Mouse (Mus musculus): ENCODE results near the gene Ciart.
"Not testable (repeated sequence)": the region's sequence is repeated elsewhere in the genome, so short reads cannot be mapped to it uniquely, and the experiment has no call there.

The Ciart gene

DNA sequence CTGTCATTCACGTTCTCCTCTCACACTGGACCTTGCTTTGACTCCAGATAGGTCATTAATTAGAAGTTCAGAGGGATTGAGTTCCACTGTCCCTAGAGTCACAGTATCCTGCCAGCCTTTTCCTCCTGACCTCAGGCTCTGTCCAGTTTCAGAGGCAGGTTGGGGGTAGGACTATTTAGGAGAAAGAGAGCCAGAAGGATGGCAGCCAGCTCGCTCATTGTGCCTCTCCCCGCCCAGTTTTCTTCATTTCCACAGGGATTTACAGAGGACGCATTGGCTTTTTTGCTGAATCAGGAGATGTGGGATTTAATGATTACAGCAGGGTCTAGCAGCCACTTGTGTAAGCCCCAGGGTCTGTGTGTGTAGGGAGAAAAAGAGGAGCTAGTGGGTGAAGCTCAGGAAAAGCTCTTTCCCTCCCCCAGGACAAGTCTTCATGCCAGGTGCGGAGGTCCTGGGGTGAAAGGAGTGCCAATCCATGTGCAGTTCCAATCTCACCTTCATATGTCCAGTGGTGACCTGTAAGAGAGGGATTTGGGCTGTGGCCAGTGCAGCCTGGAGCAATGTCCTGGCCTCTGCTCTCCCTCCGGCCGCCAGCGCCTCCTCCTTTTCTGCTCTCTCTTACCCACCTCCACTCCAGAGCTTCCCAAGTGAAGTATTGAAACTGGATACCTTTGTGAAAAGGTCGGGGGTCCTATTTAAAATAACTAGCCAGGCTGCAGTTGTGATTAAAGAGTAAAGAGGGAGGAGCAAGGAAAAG lies 19.7 kb upstream of the Ciart start:
- in situ Hi-C loops (cut with MboI, MseI): no loop called here

DNA sequence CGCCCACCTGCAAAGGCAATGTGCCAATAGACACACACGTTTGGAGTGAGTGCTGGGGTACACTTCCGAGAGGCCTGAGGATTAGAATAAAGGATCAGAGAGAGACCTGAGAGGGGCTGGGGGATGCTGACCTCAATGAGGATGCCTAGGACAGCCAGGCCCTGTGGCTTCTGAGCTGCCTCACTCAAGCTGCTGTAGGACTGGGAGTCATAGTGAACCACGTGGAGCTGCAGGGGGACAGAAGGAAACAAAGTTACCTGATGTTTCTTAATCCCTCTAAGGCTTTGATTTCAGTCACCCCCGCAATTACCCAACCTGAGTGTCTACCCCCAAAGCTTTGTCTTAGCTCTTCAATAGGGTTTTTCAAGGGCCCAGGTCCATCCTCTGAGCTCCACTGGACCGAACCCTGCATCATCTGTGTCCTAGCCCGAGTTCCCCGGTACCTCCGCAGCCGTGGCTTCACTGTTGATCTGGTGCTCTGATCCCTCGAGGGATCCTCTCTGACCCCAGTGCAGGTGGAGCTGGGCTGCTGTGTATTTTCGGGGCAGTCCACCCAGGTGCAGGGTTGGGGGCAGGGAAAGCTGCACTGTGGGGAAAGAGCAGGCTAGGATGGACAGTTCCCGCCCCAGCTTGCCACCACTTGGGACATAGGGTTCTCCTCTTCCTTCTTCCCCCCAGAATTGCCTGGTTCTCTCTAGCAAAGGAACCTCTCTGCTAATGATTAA lies 17.9 kb upstream of the Ciart start:
- in situ Hi-C loops (cut with MboI, MseI): no loop called here

DNA sequence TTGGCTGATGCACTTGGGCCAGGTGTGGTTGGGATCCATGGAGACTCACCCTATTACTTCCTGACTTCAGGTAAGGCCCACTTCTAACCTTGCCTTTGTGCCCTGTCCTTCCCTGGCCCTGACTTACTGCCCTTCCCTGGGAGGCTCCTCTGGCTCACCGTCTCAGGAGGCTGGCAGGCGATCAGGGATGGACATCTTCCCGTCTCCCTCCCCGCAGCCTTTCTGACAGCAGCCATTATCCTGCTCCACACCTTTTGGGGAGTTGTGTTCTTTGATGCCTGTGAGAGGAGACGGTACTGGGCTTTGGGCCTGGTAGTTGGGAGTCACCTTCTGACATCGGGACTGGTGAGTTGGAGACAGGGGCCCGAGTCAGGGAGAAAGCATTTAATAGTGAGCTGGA lies 13.4 kb upstream of the Ciart start:
- in situ Hi-C loops (cut with MboI, MseI): not testable (repeated sequence)

DNA sequence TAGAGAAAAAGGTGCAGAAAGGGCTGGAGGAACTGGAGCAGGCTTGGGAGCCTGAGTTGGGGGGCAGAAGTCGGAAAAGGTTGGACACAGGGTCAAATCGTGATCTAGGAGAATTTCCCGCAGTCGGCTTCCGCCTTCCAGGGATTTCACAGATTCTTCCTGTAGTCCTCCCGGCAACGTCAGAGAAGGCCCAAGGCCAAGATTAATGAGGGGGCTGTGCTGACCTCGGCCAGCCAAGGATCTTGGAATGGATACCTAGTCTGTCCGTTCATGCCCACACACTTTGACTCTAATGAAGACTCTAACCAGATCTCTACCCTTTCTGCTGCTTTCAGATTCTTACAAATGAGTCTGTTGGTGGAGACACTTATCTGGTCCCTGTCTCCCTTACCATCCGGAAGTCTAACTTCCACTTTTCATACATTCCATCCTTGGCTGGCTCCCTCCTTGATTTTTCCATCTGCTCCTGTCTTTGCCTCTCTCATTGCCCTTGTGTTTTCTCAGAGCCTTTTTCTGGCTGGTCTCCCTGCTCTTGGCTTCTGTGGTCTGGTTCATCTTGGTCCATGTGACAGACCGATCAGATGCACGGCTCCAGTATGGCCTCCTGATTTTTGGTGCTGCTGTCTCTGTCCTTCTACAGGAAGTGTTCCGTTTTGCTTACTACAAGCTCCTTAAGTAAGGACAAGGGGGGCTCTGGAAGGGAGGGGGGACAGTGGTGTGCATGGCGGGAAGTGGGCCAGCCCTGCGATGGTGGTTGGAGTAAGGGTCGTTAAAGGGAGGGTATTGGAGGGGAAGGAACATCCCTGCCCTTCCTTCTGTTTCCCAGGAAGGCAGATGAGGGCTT lies 12.5 kb upstream of the Ciart start:
- in situ Hi-C loops (cut with MboI, MseI): no loop called here

DNA sequence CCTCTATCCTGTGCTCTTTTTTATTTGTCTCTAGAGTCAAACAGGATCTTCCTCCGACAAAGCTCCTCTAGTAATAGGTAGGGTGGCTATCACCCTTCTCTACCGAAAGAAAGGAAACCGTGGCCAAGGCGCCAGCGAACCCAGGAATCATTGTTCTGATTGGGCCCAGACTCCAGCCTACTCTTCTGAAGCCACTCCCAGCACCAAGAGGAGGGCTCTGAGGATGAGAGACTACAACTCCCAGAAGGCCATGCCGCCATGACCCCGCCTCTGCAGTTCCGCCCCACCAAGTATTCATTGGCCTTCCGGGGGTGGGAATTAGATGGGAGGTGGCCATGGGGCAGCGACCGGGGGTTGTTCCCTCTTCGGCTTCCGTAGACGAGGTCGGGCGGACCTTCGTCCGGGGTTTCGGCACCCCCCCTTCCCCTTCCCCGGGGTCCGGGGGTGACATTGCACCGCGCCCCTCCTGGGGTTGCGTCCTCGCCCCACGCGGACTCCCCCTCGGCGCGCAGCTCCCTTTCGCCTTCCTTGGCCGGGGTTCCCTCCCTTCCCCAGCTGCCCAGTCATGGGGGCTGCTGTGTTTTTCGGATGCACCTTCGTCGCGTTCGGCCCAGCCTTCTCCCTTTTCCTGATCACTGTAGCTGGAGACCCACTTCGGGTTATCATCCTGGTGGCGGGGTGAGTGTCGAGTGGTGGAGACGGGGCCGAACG lies 11.7 kb upstream of the Ciart start, which contains the start of gene Aph1a:
Gene Aph1a (plus strand): TSS at position 364 of the 711 bp plus-strand sequence.
- in situ Hi-C loops (cut with MboI, MseI): not testable (repeated sequence)

DNA sequence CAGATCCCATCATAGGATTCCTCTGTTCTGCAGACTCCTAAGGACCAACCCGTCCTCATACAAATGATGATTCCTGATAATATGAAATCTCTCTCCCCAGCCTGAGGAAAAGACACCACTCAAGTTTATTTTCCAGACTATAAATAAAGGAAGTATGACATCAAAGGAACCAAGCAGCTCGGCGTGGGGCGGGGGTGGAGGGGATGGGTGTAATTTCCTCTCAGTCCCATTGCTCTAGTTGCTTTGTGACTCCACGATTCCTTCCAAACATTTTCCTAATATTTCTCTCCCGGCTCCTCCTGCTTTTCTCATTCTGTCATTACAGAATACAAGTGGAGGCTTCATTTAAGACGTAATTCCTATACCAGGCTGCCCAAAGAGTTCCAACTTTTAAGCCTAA lies 11.1 kb upstream of the Ciart start:
- in situ Hi-C loops (cut with MboI, MseI): no loop called here

DNA sequence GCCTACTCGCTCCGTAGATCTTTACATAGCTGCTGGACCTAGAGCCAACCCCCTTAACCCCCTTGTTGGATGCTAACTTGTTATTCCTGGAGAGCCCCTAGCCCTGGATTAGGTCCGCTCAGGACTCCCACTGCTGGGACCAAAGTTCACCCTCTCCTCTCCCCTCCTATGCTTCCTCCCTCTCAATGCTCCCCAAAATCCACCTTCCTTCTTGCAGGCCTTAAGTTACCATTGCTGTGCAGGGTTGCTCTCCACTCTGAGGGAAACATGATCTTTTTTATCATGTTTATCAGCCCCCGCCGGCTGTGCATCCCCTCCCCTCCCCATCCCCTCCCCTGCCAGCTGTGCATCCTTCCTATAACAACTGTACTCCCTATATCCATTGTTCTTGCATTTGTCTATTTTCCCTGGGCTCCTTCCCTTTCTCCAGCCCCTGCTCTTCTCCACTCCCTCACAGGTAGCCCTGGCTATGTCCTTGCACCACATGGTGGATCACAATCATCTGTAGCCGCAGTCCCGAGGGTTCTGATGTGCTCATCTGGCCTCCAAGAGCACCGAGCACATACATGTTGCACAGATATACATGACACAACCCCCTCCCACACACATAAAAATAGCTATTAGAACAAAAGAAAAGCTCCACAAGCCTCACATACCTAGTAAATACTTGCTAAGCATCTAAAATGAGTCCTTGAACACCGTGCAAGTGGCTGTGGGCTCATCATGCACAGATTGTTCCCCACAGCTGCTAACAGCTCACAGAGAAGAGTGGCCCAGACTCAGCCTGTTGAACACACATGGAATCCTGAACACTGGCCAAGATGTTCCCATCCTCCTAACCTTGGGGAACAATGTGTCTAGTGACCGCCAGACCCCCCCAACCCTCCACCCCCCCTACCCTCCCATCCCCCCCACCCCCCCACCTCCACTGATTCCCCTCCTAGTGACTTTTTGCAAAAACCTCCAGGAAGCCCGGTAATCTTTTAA lies 10.3 kb upstream of the Ciart start:
- in situ Hi-C loops (cut with MboI, MseI): no loop called here

DNA sequence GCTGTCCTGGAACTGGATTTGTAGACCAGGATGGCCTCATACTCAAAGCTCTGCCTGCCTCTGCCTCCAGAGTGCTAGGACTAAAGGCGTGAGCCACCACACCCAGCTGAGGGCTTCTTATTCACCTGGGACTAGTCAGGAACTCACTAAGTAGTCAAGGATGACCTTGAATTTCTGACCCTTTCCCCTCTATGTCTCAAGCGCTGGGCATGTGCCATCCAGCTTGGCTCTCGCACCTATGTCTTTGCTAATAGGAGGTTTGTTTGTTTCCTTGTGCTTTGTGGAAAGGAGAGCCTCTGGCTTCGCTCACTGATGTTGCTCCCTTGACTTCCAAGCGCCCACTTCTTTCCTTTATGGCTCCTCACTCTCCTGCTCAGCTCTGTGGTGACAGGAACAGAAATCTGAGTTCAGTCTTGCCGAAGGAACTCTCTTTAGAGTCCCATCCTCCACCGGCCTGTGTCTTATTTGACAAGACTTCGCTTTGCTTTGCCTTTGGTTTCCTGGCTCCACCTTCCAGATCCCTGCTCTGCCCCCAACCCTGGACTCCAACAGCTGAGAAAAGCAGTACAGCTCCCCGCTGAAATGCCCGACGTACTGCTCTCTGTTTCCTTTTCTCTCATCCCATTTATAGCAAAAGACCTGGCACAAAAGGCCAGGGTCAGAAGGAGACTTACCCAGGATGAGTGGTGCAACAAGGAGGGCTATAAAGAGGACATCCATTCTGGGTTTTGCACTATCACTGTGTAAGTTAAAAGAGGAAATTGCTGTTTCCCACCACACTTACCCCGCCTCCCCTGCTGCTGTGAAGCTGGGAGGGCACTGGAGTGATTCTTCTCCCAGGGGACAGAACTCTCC lies 9.4 kb upstream of the Ciart start, which contains the start of gene BC028528:
Gene BC028528 (minus strand): TSS at position 795 of the 855 bp plus-strand sequence.
- in situ Hi-C loops (cut with MboI, MseI): no loop called here

DNA sequence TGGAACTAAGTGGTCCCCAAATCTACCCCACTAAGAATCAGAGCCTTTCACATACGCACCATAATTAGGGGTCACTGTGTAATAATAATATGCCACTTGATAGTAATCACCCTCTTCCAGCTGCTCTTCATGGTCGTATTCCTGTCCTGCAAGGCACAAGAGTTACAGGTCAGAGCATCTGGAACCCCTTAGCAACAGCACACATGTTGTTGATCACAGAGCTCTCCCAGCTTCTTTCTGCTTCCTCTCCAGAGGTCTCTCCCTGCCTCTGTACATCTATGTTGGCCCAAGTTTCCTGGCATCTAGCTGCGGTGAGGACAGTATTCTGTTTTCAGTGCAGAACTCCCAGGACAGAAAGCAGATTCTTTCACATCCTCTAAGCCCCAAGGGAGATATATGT lies 7.6 kb upstream of the Ciart start:
- in situ Hi-C loops (cut with MboI, MseI): no loop called here

DNA sequence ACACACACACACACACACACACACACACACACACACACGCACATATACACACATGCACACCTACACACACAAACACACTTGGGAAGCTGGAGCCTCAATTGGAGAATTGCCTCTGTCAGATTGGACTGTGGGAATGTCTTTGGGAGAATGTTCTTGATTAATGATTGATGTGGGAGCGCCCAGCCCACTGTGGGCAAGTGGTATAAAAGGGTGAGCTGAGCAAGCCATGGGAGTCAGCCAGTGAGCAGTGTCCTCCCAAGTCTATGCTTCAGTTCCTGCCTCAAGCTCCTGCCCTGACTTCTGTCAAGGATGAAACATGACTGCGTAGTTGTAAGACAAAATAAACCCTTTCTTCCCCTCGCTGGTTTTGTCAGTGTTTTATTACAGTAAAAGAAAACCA lies 5.5 kb upstream of the Ciart start:
- in situ Hi-C loops (cut with MboI, MseI): no loop called here

DNA sequence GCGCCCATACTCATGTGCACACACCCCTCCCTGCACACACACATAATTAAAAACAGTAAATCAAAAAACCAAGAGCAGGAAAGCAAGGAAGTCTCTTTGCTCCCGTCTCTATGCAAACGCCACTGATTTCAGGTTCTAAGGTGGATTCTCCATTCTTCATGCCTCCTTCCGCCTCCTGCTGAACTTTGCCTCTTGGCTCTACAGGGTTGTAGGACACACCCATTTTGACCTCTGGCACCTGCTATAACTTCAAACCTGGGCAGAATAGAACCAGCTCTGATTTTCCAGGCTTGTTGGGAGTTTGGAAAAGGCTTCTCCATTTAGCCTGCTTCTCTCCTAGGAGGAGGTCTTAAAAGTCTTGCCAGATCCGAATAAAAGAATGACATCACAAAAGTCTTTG lies 2.3 kb upstream of the Ciart start:
- in situ Hi-C loops (cut with MboI, MseI): no loop called here

DNA sequence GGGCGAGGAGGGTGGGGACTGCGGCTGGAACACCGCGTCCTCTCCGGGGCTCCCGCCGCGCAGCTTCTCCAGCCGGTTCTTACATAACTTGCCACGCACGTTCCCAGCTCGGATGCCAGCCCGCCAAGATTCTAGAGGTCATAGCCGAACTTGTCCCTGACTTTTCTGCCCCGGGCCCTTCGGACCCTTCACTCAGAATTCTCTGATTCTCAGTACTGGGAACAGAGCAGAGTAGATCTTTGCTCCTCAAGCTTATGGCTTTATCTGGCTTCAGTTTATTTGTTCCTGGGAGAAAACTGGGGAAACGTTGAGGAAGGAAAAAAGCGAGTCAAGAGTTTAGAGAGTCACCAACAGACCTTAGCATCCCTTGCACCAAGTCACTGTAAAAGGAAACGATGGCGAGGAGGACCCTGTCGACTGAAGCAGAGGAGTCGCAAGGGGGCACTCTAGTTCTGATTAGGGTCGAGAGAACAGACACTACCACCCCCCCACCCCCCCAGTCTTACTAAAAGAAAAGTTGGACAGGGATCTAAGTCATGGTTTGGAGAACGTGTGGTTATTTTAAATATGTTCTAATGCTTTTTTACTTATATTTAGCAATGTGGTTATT lies 870 bp upstream of the Ciart start:
- in situ Hi-C loops (cut with MboI, MseI): no loop called here

DNA sequence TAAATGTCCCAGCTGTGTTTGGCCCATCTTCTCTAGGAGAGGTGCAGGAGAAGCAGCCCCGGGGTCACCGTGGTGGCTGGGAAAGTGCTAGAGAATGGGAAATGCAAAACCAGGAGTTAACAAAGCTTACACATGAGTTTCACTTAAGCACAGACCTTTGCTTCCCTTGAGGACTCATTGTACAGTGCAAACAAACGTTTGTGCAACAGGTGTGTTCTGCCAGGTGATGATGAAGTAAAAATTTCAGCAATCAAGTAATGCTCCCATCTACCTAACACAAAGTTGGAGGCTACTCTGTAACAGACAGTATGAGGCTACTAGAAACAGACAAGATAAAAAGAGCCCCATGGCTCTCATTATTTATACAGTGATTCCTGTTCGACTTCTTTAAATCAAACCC lies 3.0 kb downstream of the Ciart start:
- in situ Hi-C loops (cut with MboI, MseI): no loop called here

DNA sequence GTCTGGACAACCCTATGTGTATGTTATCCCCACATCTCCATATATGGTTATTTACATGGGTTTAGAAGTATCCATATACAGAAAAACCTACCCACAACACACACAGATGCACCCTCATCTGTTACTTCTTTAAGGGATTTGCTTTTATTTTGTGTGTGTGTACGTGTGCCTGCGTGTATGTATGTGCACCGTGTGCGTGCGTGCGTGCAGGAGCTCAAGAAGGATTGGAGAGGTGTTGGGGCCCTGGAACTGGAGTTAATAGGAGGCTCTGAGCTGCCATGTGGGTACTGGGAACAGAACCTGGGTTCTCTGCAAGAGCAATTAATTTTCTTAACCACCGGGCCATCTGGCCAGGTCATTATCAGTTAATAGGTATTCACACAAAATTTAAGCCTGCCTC lies 10.0 kb downstream of the Ciart start:
- in situ Hi-C loops (cut with MboI, MseI): no loop called here

DNA sequence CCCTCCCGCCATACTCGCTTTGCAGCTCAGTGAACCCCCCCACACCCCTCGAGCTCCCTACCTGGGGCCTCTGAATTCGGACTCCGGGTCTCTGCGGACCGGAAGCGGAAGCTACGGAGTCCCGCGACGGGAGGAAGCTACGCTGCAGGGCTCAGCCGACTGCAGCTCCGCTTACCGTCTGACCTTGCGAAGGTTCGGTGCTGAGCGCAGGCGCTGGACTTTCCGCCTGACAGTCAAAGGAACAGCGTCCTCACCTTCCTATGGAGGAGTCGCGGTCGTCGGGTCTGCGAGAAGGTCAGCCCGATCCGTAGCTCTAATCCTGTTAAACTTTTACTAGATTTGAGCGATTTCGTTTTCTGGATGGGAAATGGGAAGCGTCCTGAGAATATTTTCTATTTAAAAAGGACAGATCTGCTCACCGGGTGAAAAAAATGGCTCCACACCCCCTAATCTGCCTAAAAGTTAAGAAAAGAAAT lies 10.6 kb downstream of the Ciart start, which contains the start of gene Mrps21:
Gene Mrps21 (minus strand): TSS at position 128 of the 476 bp plus-strand sequence.
- in situ Hi-C loops (cut with MboI, MseI): no loop called here

DNA sequence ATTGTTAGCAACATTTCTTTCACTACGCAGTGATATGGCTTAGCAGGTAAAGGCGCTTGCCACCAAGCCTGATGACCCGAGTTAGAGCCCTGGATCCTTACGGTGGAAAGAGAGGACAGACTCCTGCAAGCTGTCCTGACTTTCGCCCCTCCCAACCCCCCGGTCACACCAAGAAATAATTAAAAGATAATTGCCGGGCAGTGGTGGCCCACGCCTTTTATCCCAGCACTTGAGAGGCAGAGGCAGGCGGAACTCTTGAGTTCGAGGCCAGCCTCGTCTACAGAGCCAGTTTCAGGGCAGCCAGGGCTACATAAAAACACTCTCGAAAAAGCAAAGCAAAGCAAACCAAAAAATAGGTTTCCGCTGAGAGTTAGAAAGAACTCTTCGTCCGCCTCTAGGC lies 11.1 kb downstream of the Ciart start:
- in situ Hi-C loops (cut with MboI, MseI): no loop called here

DNA sequence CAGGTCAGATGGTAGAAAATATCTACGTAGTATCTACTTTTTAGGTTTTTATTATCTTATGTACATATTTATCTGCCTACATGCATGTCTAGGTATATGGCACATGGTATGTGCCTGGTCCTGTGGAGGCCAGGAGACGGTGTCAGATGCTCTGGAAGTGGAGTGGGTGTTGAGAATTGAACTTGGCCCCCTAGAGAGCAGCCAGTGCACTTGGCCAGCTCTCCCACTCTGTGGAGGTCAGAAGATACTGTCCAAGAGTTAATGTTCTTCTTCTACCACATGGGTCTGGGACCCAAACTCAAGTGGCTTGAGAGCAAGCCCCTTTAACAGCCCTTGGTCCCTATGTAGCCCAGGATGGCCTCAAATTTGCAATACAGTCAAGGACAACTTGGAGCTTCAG lies 14.6 kb downstream of the Ciart start:
- in situ Hi-C loops (cut with MboI, MseI): loop anchor here (10.0 kb wide), 1 partner anchor 177 kb away; no protein-coding TSS in a partner anchor

DNA sequence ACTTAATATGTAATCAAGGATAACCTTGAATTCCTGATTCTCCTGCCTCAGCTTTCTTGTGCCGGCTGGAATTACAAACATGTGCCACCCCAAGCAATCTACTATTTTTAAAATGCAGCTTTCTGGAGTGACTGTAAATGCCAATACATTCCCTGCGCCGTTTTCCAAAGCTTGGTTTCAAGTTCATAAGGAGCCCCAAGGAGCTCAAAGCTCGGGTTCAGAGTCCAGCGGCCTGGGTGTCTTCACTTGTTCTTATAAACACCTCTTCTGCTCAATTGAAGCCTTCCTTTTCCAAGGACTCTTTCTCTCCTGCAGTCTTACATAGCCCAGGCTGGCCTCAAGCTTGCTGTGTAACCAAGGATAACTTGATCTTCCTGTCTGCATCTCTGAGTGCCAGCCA lies 16.0 kb downstream of the Ciart start:
- in situ Hi-C loops (cut with MboI, MseI): loop anchor here (10.0 kb wide), 1 partner anchor 179 kb away; no protein-coding TSS in a partner anchor

All from T-helper 2 cell (primary cell).